Mouse (Mus musculus): Measurements from ENCODE around the gene Tgfbr3.

DNA sequence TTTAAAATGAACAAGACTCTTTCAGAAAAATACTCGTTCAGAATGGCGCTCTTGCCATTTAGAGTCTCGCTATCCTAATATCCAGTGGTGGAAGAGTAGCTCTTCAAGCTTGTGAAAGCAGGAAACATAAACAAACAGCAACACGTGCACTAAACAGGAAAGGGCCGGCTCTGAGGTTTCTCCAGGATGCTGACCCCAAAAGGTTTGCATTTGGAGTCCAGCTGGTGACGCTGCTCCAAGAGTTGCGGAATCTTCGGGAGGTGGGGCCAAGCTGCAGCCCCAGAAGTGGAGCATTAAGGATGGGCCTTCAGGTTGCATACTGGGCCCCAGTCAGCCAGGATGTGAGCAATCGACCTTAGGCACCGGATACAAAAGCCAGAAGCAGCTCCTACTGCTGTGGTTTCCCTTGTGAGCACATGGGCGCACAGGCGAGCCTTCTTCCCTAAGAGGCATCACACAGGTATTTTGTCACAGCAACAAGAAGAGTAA, 88.5 kb downstream of the Tgfbr3 start:
- no peak for TF ChIP-seq CTCF (IDR thresholded peaks at IDR 0.05; ENCODE audit: borderline replicate concordance, insufficient read depth, low read length)
- no peak for TF ChIP-seq POLR2A (IDR thresholded peaks at IDR 0.05; ENCODE audit: low read depth, low read length)

Data from embryonic fibroblast, embryonic 13.5 days (primary cell).